Mouse (Mus musculus) MEL (cell line): ENCODE results near the gene Il17f. TPM values are rescaled to one million over a fixed set of nuclear protein-coding genes. Genes with fewer than 3 reads are reported as not detected.

ENCODE experiments used
- DNase-seq: peaks from one replicate; pipeline ENCODE4 v3.0.0; 2011; ENCODE audit warnings: low read depth, low spot score
- H3K27ac ChIP-seq: 2 replicates; pipeline ENCODE4 v1.5.1; 2012; ENCODE audit warnings: low read depth, mild to moderate bottlenecking, control low read depth, low read length, moderate library complexity; ENCODE audit not compliant: control insufficient read depth
- H3K27me3 ChIP-seq, 2 experiments: fragments of 150-350 bp in 1 of 2; sonication (generic) in 1 of 2; 2 replicates each; pipeline ENCODE4 v1.6.1; 2012; ENCODE audit warnings: low read length in 2 of 2, mild to moderate bottlenecking in 2 of 2, improper control_type of control experiment in 1 of 2, moderate library complexity in 1 of 2; ENCODE audit not compliant: insufficient read depth in 2 of 2, control insufficient read depth in 1 of 2
- H3K36me3 ChIP-seq, 2 experiments: 2 replicates each; pipeline ENCODE4 v1.6.1; 2012 to 2014; ENCODE audit warnings: low read length in 2 of 2, improper control_type of control experiment in 1 of 2, inconsistent platforms in 1 of 2, mild to moderate bottlenecking in 1 of 2; ENCODE audit not compliant: insufficient read depth in 2 of 2, control insufficient read depth in 1 of 2
- H3K4me1 ChIP-seq, 2 experiments: fragments of 150-350 bp in 1 of 2; sonication (generic) in 1 of 2; 2 replicates each; pipeline ENCODE4 v1.6.1; 2012; ENCODE audit warnings: low read length in 2 of 2, improper control_type of control experiment in 1 of 2, mild to moderate bottlenecking in 1 of 2; ENCODE audit not compliant: insufficient read depth in 2 of 2, control insufficient read depth in 1 of 2
- H3K4me3 ChIP-seq, 2 experiments: fragments of 150-350 bp in 1 of 2; sonication (generic) in 1 of 2; 2 replicates each; pipeline ENCODE4 v1.5.1; 2012; ENCODE audit warnings: low read depth in 2 of 2, low read length in 2 of 2, mild to moderate bottlenecking in 2 of 2, moderate library complexity in 2 of 2, control low read depth in 1 of 2, improper control_type of control experiment in 1 of 2; ENCODE audit not compliant: control insufficient read depth in 1 of 2, insufficient read depth in 1 of 2
- H3K79me2 ChIP-seq: 2 replicates; pipeline ENCODE4 v1.6.1; 2012; ENCODE audit warnings: mild to moderate bottlenecking, low read length, moderate library complexity; ENCODE audit not compliant: control insufficient read depth, poor library complexity, insufficient read depth
- H3K9ac ChIP-seq: 2 replicates; pipeline ENCODE4 v1.6.1; 2012; ENCODE audit warnings: low read depth, mild to moderate bottlenecking, control low read depth, low read length, moderate library complexity; ENCODE audit not compliant: control insufficient read depth, poor library complexity, severe bottlenecking
- H3K9me3 ChIP-seq: fragments of 150-350 bp; sonication (generic); replicated peaks from 2 replicates; pipeline ENCODE4 v1.6.1; 2012; ENCODE audit warnings: mild to moderate bottlenecking, low read length, improper control_type of control experiment, moderate library complexity; ENCODE audit not compliant: insufficient read depth
- BHLHE40 ChIP-seq: IDR thresholded peaks from 2 replicates; pipeline ENCODE4 v1.6.1; 2012; ENCODE audit warnings: low read depth, mild to moderate bottlenecking, inconsistent platforms, low read length, improper control_type of control experiment, borderline replicate concordance
- CHD2 ChIP-seq: IDR thresholded peaks from 2 replicates; pipeline ENCODE4 v1.6.1; 2011; ENCODE audit warnings: low read length, improper control_type of control experiment
- CTCF ChIP-seq, 3 experiments: IDR thresholded peaks in 2 of 3; conservative IDR thresholded peaks in 1 of 3; 2 replicates each; pipeline ENCODE4 v1.5.1; 2011 to 2012; ENCODE audit warnings: low read length in 3 of 3, low read depth in 2 of 3, mild to moderate bottlenecking in 2 of 3, improper control_type of control experiment in 1 of 3, inconsistent platforms in 1 of 3, mixed read lengths in 1 of 3, moderate library complexity in 1 of 3; ENCODE audit not compliant: control insufficient read depth in 1 of 3, insufficient read depth in 1 of 3, poor library complexity in 1 of 3, severe bottlenecking in 1 of 3
- ETS1 ChIP-seq: IDR thresholded peaks from 2 replicates; pipeline ENCODE4 v1.6.1; 2012; ENCODE audit warnings: low read depth, mild to moderate bottlenecking, inconsistent platforms, low read length, improper control_type of control experiment, moderate library complexity
- GABPA ChIP-seq: IDR thresholded peaks from 2 replicates; pipeline ENCODE4 v1.6.1; 2012; ENCODE audit warnings: low read depth, mild to moderate bottlenecking, inconsistent platforms, low read length, improper control_type of control experiment, moderate library complexity
- GATA1 ChIP-seq: IDR thresholded peaks from 2 replicates; pipeline ENCODE4 v1.6.1; 2011; ENCODE audit warnings: low read depth, low read length, improper control_type of control experiment
- HCFC1 ChIP-seq: IDR thresholded peaks from 2 replicates; pipeline ENCODE4 v1.6.1; 2012; ENCODE audit warnings: low read depth, mild to moderate bottlenecking, inconsistent platforms, low read length, improper control_type of control experiment, moderate library complexity
- JUND ChIP-seq: IDR thresholded peaks from 2 replicates; pipeline ENCODE4 v1.6.1; 2011; ENCODE audit warnings: low read depth, mild to moderate bottlenecking, improper control_type of control experiment, low read length
- MAFK ChIP-seq: IDR thresholded peaks from 2 replicates; pipeline ENCODE4 v1.6.1; 2011; ENCODE audit warnings: low read depth, mild to moderate bottlenecking, low read length, improper control_type of control experiment, borderline replicate concordance
- MEF2A ChIP-seq: IDR thresholded peaks from 2 replicates; pipeline ENCODE4 v1.6.1; 2014; ENCODE audit warnings: low read depth, mild to moderate bottlenecking, inconsistent platforms, low read length, improper control_type of control experiment; ENCODE audit not compliant: poor library complexity, insufficient replicate concordance, severe bottlenecking; ENCODE audit errors: extremely low read depth
- MXI1 ChIP-seq: IDR thresholded peaks from 2 replicates; pipeline ENCODE4 v1.6.1; 2011; ENCODE audit warnings: mild to moderate bottlenecking, low read depth, low read length, improper control_type of control experiment
- MYB ChIP-seq: IDR thresholded peaks from 2 replicates; pipeline ENCODE4 v1.6.1; 2011; ENCODE audit warnings: mild to moderate bottlenecking, low read depth, low read length, improper control_type of control experiment
- MYC ChIP-seq: IDR thresholded peaks from 2 replicates; pipeline ENCODE4 v1.6.1; 2011; ENCODE audit warnings: low read depth, mild to moderate bottlenecking, low read length, improper control_type of control experiment, moderate library complexity
- NRF1 ChIP-seq: IDR thresholded peaks from 2 replicates; pipeline ENCODE4 v1.6.1; 2014; ENCODE audit warnings: low read depth, mild to moderate bottlenecking, inconsistent platforms, low read length, improper control_type of control experiment, moderate library complexity; ENCODE audit not compliant: poor library complexity, insufficient read depth, severe bottlenecking
- RAD21 ChIP-seq: IDR thresholded peaks from 2 replicates; pipeline ENCODE4 v1.6.1; 2011; ENCODE audit warnings: mild to moderate bottlenecking, low read depth, low read length, improper control_type of control experiment
- RCOR1 ChIP-seq: IDR thresholded peaks from 2 replicates; pipeline ENCODE4 v1.6.1; 2012; ENCODE audit warnings: low read depth, mild to moderate bottlenecking, inconsistent platforms, low read length, improper control_type of control experiment
- SIN3A ChIP-seq: IDR thresholded peaks from 2 replicates; pipeline ENCODE4 v1.6.1; 2012; ENCODE audit warnings: low read length, improper control_type of control experiment, inconsistent platforms
- SMC3 ChIP-seq: IDR thresholded peaks from 2 replicates; pipeline ENCODE4 v1.6.1; 2011; ENCODE audit warnings: low read depth, low read length, improper control_type of control experiment
- TBP ChIP-seq: IDR thresholded peaks from 2 replicates; pipeline ENCODE4 v1.8.0; 2011; ENCODE audit warnings: low read depth, low read length, improper control_type of control experiment
- ZC3H11A ChIP-seq: IDR thresholded peaks from 2 replicates; pipeline ENCODE4 v1.6.1; 2012; ENCODE audit warnings: low read depth, mild to moderate bottlenecking, inconsistent platforms, low read length, improper control_type of control experiment
- ZKSCAN1 ChIP-seq: IDR thresholded peaks from 2 replicates; pipeline ENCODE4 v1.6.1; 2012; ENCODE audit warnings: low read depth, mild to moderate bottlenecking, inconsistent platforms, low read length, improper control_type of control experiment, moderate library complexity
- ZMIZ1 ChIP-seq: IDR thresholded peaks from 2 replicates; pipeline ENCODE4 v1.6.1; 2012; ENCODE audit warnings: low read depth, mild to moderate bottlenecking, inconsistent platforms, low read length, improper control_type of control experiment, moderate library complexity
- ZNF384 ChIP-seq: IDR thresholded peaks from 2 replicates; pipeline ENCODE4 v1.6.1; 2012; ENCODE audit warnings: low read depth, mild to moderate bottlenecking, inconsistent platforms, low read length, improper control_type of control experiment
- polyA plus RNA-seq, 2 experiments: library from polyadenylated mRNA; stranded (reverse) in 1 of 2; unstranded in 1 of 2; fragments of >175 nt in 1 of 2; fragments of >200 nt in 1 of 2; gene quantifications; 2 replicates each; pipeline versions ENCODE4 v1.2.1 to v1.2.4; 2012; ENCODE audit warnings: low replicate concordance in 2 of 2, low read depth in 1 of 2; ENCODE audit not compliant: insufficient read length in 2 of 2, insufficient read depth in 1 of 2, missing spikeins in 1 of 2
- total RNA-seq: library from RNA; depleted of rRNA; stranded (reverse); fragments of 300-350 nt; gene quantifications from 2 replicates; pipeline ENCODE4 v1.2.3, GENCODE M21; 2012

Gene Il17f
- total and polyA plus RNA-seq, 3 experiments = not detected

DNA sequence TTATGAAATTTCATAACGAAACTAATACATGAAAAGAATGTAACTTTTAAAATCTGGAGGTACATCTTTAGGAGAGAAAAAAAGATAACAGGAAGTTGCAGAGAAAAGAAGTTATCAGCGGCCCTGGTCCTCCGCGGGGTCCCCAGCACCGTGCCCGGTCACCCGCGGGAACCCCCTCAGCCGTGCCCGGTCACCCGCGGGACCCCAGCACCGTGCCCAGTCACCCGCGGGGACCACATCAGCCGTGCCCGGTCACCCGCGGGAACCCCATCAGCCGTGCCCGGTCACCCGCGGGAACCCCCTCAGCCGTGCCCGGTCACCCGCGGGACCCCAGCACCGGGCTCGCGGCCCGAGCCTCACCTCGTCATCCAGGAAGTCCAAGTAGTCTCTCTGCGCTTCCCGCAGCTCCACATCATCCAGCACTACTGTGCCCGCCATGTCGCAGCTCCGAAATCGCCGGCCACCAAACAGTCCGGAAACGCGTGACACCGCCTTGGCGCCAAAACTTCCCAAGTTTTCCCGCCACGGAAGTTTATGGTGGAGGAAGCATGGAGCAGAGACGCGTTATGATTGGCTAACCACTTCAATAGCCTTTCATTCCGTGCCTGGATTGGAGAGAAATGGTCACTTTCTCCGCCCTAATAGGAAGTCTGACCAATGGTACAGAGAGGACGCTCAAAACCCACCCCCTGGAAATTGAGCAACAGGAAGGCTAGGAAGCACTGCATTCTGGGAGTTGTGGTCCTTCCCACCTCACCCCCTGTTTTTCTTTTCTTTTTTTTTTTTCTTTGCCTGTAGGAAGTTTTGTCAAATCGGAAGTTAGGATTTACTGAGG, 29.6 kb upstream of the Il17f start, which contains the start of gene Mcm3 (continued):
- TF ChIP-seq TBP = peak; percentile 88
- no peak for TF ChIP-seq ZKSCAN1
- TF ChIP-seq SMC3 = no peak
- TF ChIP-seq MAFK = no peak
- no peak for TF ChIP-seq ETS1
- no peak for TF ChIP-seq RCOR1
- TF ChIP-seq MYC = 0 out of 2 replicates have a peak, but pooled peaks have one; percentile 33
- TF ChIP-seq GABPA = no peak
- TF ChIP-seq NRF1 = no peak

DNA sequence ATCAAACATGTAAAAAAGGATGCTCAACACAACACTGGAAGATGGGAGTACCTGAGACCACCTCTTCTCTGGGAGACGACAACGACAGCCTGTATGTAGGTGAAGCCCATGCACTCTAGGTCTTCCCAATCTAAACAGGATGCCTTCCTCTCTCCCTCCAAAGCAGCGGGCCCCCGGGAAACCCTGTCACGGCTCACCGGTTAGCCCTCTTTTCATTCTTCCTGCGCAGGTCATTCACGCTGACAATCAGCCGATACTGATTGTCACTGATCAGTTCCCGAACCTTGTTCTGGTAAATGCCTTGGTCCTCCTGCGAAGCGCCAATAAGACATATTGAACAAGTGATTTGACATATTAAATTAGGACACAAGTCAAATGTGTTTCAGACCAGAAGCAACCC, 27.2 kb upstream of the Il17f start:
- no peak overlapping the region for H3K4me3 ChIP-seq
- no peak for DNase-seq
- peaks cover 0 to 11% of the 10 kb centered on the region in 2 experiments; a peak in 1 of 4 replicates for H3K4me1 ChIP-seq
- H3K27me3 ChIP-seq = no peaks in the 10 kb centered on the region
- TF ChIP-seq CHD2 = no peak
- no peak for TF ChIP-seq MXI1
- TF ChIP-seq HCFC1 = no peak
- no peak for TF ChIP-seq ZNF384
- TF ChIP-seq GABPA = no peak
- TF ChIP-seq BHLHE40 = no peak
- TF ChIP-seq NRF1 = no peak
- no peak for TF ChIP-seq MEF2A
- no peak for TF ChIP-seq ZC3H11A
- TF ChIP-seq SIN3A = no peak
- TF ChIP-seq MYB = no peak
- no peak for TF ChIP-seq JUND
- TF ChIP-seq SMC3 = no peak
- no peak for TF ChIP-seq ZMIZ1
- TF ChIP-seq CTCF (IDR thresholded peaks at IDR 0.05 in 2 of 3, conservative IDR thresholded peaks at IDR 0.05 in 1 of 3; ENCODE audit: control insufficient read depth in 1 of 3, insufficient read depth in 1 of 3, low read depth in 2 of 3, low read length in 3 of 3, poor library complexity in 1 of 3, severe bottlenecking in 1 of 3) = no peak
- no peak for TF ChIP-seq GATA1
- no peak for TF ChIP-seq RAD21
- TF ChIP-seq MAFK = no peak
- H3K36me3 ChIP-seq = peaks cover 10 to 15% of the 10 kb centered on the region in 2 experiments
- no peak overlapping the region for H3K27ac ChIP-seq
- no peaks in the 10 kb centered on the region for H3K9me3 ChIP-seq
- H3K9ac ChIP-seq = no peak overlapping the region
- H3K79me2 ChIP-seq = peaks cover 31% of the 10 kb centered on the region
